Mouse (Mus musculus): Measurements from ENCODE around the gene Proser1. TPM values are rescaled to one million over a fixed set of nuclear protein-coding genes. Genes with fewer than 3 reads are reported as not detected.

The Proser1 gene
- polyA plus RNA-seq, 1 experiment from 2014 or later: 19.0 TPM

DNA sequence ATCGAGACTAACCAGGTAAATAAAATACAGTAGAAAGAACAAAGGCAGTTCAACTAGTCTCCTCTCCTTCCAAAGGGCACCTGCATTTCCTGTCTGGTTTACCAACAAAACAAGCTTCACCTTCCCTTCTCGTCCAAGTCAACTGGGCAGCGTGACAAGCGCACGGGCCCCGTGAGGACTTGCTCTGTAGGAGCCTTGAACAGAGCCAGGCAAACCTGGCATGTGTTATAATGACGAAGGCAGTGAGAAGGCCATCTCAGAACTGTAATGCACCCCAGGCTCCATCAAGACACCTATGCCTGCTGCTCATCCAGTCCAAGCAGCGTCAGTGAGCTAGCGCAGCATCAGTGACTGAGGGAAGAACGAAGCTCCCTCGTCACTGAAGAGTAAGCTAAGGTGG is 12.8 kb upstream of the Proser1 start:
- Histone ChIP-seq H3K4me3 (no peak overlapping the region), H3K27me3 (no peaks in the 10 kb centered on the region), H3K36me3 (peaks cover 44% of the 10 kb centered on the region), H3K4me2 (no peak overlapping the region), H3K9me3 (no peaks in the 10 kb centered on the region), H3K4me1 (no peaks in the 10 kb centered on the region), H3K27ac (no peak overlapping the region), H3K9ac (no peak overlapping the region)
- 91% methylated on average over 11 of the region's 11 CpGs for WGBS
- ATAC-seq (ENCODE audit: borderline replicate concordance, extremely low read depth, low FRiP score, low TSS enrichment): no peak

DNA sequence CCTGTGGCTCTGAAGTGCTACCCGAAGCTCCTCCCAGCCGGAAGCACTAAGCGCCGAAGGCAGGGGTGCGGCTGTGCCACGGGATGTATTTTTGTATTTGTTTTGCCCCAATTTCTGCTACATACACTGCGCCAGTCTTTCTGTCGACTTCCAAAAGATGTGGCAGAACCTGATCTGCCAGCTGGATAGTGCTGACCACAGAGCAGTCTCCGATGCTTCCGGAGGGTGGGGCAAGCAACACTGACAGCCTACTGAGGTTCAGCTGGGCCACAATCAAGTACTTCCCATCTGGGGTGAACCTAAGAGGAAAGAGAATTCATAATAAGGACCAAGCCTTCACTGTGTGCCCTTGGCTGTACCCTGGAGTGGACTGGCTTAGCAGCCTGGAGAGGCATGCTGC is 11.1 kb upstream of the Proser1 start:
- Histone ChIP-seq H3K4me2 (no peak overlapping the region), H3K27ac (no peak overlapping the region), H3K4me3 (no peak overlapping the region), H3K27me3 (no peaks in the 10 kb centered on the region), H3K36me3 (peaks cover 58% of the 10 kb centered on the region), H3K4me1 (no peaks in the 10 kb centered on the region), H3K9me3 (no peaks in the 10 kb centered on the region), H3K9ac (no peak overlapping the region)
- ATAC-seq (ENCODE audit: borderline replicate concordance, extremely low read depth, low FRiP score, low TSS enrichment): no peak
- WGBS: 84% methylated on average over 10 of the region's 10 CpGs

DNA sequence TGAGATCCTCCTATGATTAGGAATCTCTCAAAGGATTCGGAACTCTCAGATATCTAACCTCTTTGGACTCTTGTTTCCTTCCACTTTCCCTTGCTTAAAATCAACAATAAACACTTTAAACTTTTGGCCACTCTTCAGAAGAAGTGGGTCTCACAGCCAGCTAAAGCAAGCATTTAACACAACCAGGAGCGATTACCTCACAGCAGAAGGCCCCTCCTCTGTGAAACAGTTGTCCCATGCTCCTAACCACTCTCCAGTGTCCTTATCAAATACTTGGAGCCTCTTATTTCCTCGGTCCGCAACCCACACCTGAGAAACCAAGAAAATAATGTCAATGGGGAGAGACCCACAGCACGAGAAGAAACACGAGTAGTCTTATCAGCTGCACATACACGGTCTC is 10.1 kb upstream of the Proser1 start:
- no peak overlapping the region for H3K4me3 ChIP-seq
- no peak for ATAC-seq (ENCODE audit: borderline replicate concordance, extremely low read depth, low FRiP score, low TSS enrichment)
- 74% methylated on average over 7 of the region's 7 CpGs for WGBS
- peaks cover 65% of the 10 kb centered on the region for H3K36me3 ChIP-seq
- H3K27me3 ChIP-seq: no peaks in the 10 kb centered on the region
- H3K4me1 ChIP-seq: no peaks in the 10 kb centered on the region
- H3K4me2 ChIP-seq: no peak overlapping the region
- no peak overlapping the region for H3K9ac ChIP-seq
- H3K9me3 ChIP-seq: no peaks in the 10 kb centered on the region
- no peak overlapping the region for H3K27ac ChIP-seq

DNA sequence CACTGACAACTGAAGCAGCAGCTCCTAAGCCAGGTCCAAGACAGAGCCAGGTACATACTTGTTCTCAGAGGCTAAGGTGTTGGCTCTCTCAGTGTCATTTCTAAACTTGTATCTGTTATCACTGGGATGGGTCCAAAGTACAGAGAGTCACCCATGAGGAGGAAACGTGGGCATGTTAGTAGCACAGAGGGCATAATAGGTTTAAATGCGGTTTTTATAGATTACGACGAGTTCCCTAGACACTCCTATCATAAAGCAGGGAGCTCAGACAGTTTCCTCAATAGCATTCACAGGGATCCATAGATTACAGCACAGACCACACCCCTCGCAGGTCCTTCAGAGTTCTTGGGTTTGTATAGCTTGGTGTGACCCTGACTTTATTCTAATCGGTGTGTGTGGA is 9.5 kb upstream of the Proser1 start:
- H3K9me3 ChIP-seq: no peaks in the 10 kb centered on the region
- ATAC-seq (ENCODE audit: borderline replicate concordance, extremely low read depth, low FRiP score, low TSS enrichment): no peak
- H3K4me1 ChIP-seq: no peaks in the 10 kb centered on the region
- H3K9ac ChIP-seq: no peak overlapping the region
- no peak overlapping the region for H3K4me2 ChIP-seq
- 92% methylated on average over 6 of the region's 6 CpGs for WGBS
- H3K36me3 ChIP-seq: peaks cover 70% of the 10 kb centered on the region
- no peak overlapping the region for H3K27ac ChIP-seq
- H3K27me3 ChIP-seq: no peaks in the 10 kb centered on the region
- H3K4me3 ChIP-seq: no peak overlapping the region

GRCm38 (mm10) chr3:53454561-53454960 is 8.9 kb upstream of the Proser1 start:
- Histone ChIP-seq H3K36me3 (peaks cover 73% of the 10 kb centered on the region), H3K4me3 (no peak overlapping the region), H3K9ac (no peak overlapping the region), H3K9me3 (no peaks in the 10 kb centered on the region), H3K4me2 (no peak overlapping the region), H3K27me3 (no peaks in the 10 kb centered on the region), H3K27ac (no peak overlapping the region), H3K4me1 (no peaks in the 10 kb centered on the region)
- no peak for ATAC-seq (ENCODE audit: borderline replicate concordance, extremely low read depth, low FRiP score, low TSS enrichment)
- WGBS: 90% methylated on average over 6 of the region's 6 CpGs

GRCm38 (mm10) chr3:53454984-53455383 is 8.5 kb upstream of the Proser1 start:
- peaks cover 76% of the 10 kb centered on the region for H3K36me3 ChIP-seq

DNA sequence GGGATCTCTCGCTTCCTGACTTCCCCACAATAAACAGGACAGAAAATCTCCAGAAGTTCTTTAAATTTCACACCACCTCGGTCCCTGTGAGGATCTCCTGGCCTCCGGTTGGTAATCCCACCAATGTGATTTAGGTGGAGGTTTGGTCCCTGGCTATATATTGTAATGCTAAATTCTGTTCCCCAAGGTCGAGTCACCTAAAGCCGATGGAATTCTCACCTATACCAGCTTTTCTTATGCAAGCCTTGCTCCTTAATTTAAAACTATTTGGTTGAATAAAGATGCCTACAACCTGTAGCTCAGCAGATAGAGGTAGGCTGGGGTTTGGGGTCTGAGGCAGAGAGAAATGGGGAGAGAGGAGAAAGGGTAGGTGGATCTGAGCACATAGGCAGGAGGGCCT is 5.7 kb upstream of the Proser1 start:
- peaks cover 56% of the 10 kb centered on the region for H3K36me3 ChIP-seq
- H3K4me3 ChIP-seq: no peak overlapping the region
- H3K4me1 ChIP-seq: peaks cover 15% of the 10 kb centered on the region; the same call in 1 of the 2 replicates
- no peak overlapping the region for H3K4me2 ChIP-seq
- H3K27me3 ChIP-seq: no peaks in the 10 kb centered on the region
- H3K9me3 ChIP-seq: no peaks in the 10 kb centered on the region
- WGBS: 74% methylated on average over 5 of the region's 5 CpGs
- no peak overlapping the region for H3K27ac ChIP-seq
- ATAC-seq (ENCODE audit: borderline replicate concordance, extremely low read depth, low FRiP score, low TSS enrichment): no peak
- no peak overlapping the region for H3K9ac ChIP-seq

More at GRCm38 (mm10) chr3:53454984-53455383, 8.5 kb upstream of the Proser1 start:
- H3K4me2 ChIP-seq: no peak overlapping the region
- no peak overlapping the region for H3K9ac ChIP-seq
- H3K27ac ChIP-seq: no peak overlapping the region
- WGBS: 59% methylated on average over 7 of the region's 7 CpGs
- H3K4me3 ChIP-seq: no peak overlapping the region
- no peak for ATAC-seq (ENCODE audit: borderline replicate concordance, extremely low read depth, low FRiP score, low TSS enrichment)
- no peaks in the 10 kb centered on the region for H3K27me3 ChIP-seq
- no peaks in the 10 kb centered on the region for H3K4me1 ChIP-seq
- H3K9me3 ChIP-seq: no peaks in the 10 kb centered on the region

GRCm38 (mm10) chr3:53460106-53460505 is 3.4 kb upstream of the Proser1 start:
- no peak overlapping the region for H3K27ac ChIP-seq
- H3K36me3 ChIP-seq: peaks cover 41% of the 10 kb centered on the region
- H3K4me1 ChIP-seq: peaks cover 20% of the 10 kb centered on the region; the same call in 1 of the 2 replicates
- H3K9me3 ChIP-seq: no peaks in the 10 kb centered on the region
- H3K27me3 ChIP-seq: no peaks in the 10 kb centered on the region
- no peak overlapping the region for H3K4me3 ChIP-seq
- no peak overlapping the region for H3K4me2 ChIP-seq
- WGBS: 59% methylated on average over 9 of the region's 9 CpGs
- no peak overlapping the region for H3K9ac ChIP-seq
- ATAC-seq (ENCODE audit: borderline replicate concordance, extremely low read depth, low FRiP score, low TSS enrichment): no peak

GRCm38 (mm10) chr3:53462701-53463045 is 793 bp upstream of the Proser1 start:
- Histone ChIP-seq H3K4me2 (peak overlapping the region; percentile 76), H3K9ac (peak overlapping the region; percentile 73), H3K4me3 (peak overlapping the region; percentile 97), H3K27ac (peak overlapping the region; percentile 84), H3K36me3 (peaks cover 23% of the 10 kb centered on the region; the same call in 1 of the 2 replicates), H3K9me3 (no peaks in the 10 kb centered on the region), H3K27me3 (no peaks in the 10 kb centered on the region), H3K4me1 (peaks cover 37% of the 10 kb centered on the region)
- ATAC-seq (ENCODE audit: borderline replicate concordance, extremely low read depth, low FRiP score, low TSS enrichment): 0 out of 2 replicates have a peak, but pooled peaks have one; percentile 39
- WGBS: 5% methylated on average over 9 of the region's 9 CpGs

DNA sequence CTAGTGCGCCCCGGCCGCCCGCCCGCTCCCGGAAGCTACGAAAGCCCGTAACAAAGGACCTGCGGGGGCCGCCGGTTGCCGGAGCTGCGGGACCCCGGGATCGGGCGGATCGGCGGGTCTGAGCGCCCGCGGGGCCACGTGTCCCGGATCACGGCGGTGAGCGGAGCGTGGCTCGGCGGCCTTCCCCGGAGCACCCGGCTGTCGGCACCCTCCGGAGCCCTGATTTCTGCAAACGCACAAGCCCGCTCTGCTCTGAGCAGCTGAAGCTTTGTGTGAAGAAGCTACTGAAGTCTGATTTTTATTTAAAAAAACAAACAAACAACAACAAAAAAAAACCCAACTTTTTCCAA is 274 bp downstream of the Proser1 start:
- Histone ChIP-seq H3K27ac (peak overlapping the region; percentile 88), H3K36me3 (peaks cover 15% of the 10 kb centered on the region; the same call in 1 of the 2 replicates), H3K4me1 (peaks cover 41% of the 10 kb centered on the region), H3K4me3 (peak overlapping the region; percentile 97), H3K9ac (peak overlapping the region; percentile 94), H3K4me2 (peak overlapping the region; percentile 58), H3K27me3 (no peaks in the 10 kb centered on the region), H3K9me3 (no peaks in the 10 kb centered on the region)
- WGBS: under 1% methylated on average over 35 of the region's 35 CpGs
- ATAC-seq (ENCODE audit: borderline replicate concordance, extremely low read depth, low FRiP score, low TSS enrichment): peak; percentile 40; the same call in 1 of the 2 replicates

GRCm38 (mm10) chr3:53464146-53464698 is 756 bp downstream of the Proser1 start:
- Histone ChIP-seq H3K36me3 (peaks cover 15% of the 10 kb centered on the region; the same call in 1 of the 2 replicates), H3K4me3 (peak overlapping the region; percentile 97), H3K27me3 (no peaks in the 10 kb centered on the region), H3K9me3 (no peaks in the 10 kb centered on the region), H3K4me1 (peaks cover 42% of the 10 kb centered on the region), H3K4me2 (peak overlapping the region; percentile 58), H3K9ac (peak overlapping the region; percentile 94), H3K27ac (peak overlapping the region; percentile 88)
- no peak for ATAC-seq (ENCODE audit: borderline replicate concordance, extremely low read depth, low FRiP score, low TSS enrichment)
- under 1% methylated on average over 20 of the region's 20 CpGs for WGBS

DNA sequence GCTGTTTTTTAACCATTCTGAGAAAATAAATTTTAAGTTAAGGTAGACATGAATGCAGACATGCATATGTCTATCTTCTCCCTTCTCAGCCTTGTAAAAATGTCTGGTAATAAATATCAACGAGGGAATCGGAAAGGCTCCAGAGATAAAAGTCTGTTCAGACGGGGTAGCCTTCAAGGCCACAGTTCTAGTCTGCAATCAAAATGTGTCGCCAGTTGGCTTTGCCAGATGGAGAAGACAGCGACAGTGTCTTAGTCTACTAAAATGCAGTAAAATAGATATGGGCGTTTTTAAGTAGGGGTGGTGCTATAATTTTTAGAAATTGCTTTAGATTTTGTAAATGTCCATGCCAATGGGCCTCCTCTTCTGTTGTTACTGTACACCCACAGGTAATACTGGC is 1.9 kb downstream of the Proser1 start:
- H3K9ac ChIP-seq: no peak overlapping the region
- H3K4me1 ChIP-seq: peaks cover 40% of the 10 kb centered on the region

GRCm38 (mm10) chr3:53466481-53466880 is 3.0 kb downstream of the Proser1 start:
- 71% methylated on average over 9 of the region's 9 CpGs for WGBS
- H3K27ac ChIP-seq: no peak overlapping the region

More for the DNA sequence above, 1.9 kb downstream of the Proser1 start:
- Histone ChIP-seq H3K4me3 (peak overlapping the region; percentile 97), H3K27ac (no peak overlapping the region), H3K27me3 (no peaks in the 10 kb centered on the region), H3K9me3 (no peaks in the 10 kb centered on the region), H3K4me2 (peak overlapping the region; percentile 58), H3K36me3 (peaks cover 14% of the 10 kb centered on the region)
- ATAC-seq (ENCODE audit: borderline replicate concordance, extremely low read depth, low FRiP score, low TSS enrichment): no peak
- 31% methylated on average over 6 of the region's 6 CpGs for WGBS

More at GRCm38 (mm10) chr3:53466481-53466880, 3.0 kb downstream of the Proser1 start:
- Histone ChIP-seq H3K27me3 (no peaks in the 10 kb centered on the region), H3K9me3 (no peaks in the 10 kb centered on the region), H3K4me2 (no peak overlapping the region; the same call in 1 of the 2 replicates), H3K9ac (no peak overlapping the region), H3K4me1 (peaks cover 35% of the 10 kb centered on the region), H3K4me3 (no peak overlapping the region), H3K36me3 (peaks cover 18% of the 10 kb centered on the region)
- no peak for ATAC-seq (ENCODE audit: borderline replicate concordance, extremely low read depth, low FRiP score, low TSS enrichment)

All from lung, embryonic 15.5 days (tissue).